Mouse (Mus musculus): ENCODE measurements around the gene Mapkapk3.

Mapkapk3 gene

GRCm38 (mm10) chr9:107263912-107264311 lies 25.8 kb downstream of the Mapkapk3 start:
- no peak for DNase-seq

GRCm38 (mm10) chr9:107262375-107262774 lies 27.3 kb downstream of the Mapkapk3 start:
- no peak for DNase-seq

- DNase-seq: no peak
Observed at GRCm38 (mm10) chr9:107261792-107262191, 27.9 kb downstream of the Mapkapk3 start.

GRCm38 (mm10) chr9:107260836-107261235 lies 28.8 kb downstream of the Mapkapk3 start:
- no peak for DNase-seq

- DNase-seq: peak; percentile 53 to 65
Observed at GRCm38 (mm10) chr9:107260429-107260828, 29.2 kb downstream of the Mapkapk3 start.

- no peak for DNase-seq
Observed at GRCm38 (mm10) chr9:107259571-107259970, 30.1 kb downstream of the Mapkapk3 start.

- peak; percentile 71 to 72 for DNase-seq
Observed at GRCm38 (mm10) chr9:107255596-107255995, 34.1 kb downstream of the Mapkapk3 start.

GRCm38 (mm10) chr9:107254925-107255324 lies 34.8 kb downstream of the Mapkapk3 start:
- DNase-seq: peak; percentile 59 to 65

- peak; percentile 86 to 87 for DNase-seq
Observed at GRCm38 (mm10) chr9:107254476-107254875, 35.2 kb downstream of the Mapkapk3 start.

GRCm38 (mm10) chr9:107252164-107252563 lies 37.5 kb downstream of the Mapkapk3 start:
- DNase-seq: peak; percentile 65 to 77

GRCm38 (mm10) chr9:107250416-107251337 lies 39.0 kb downstream of the Mapkapk3 start:
- DNase-seq: no peak

- no peak for DNase-seq
Observed at GRCm38 (mm10) chr9:107249154-107249553, 40.5 kb downstream of the Mapkapk3 start.

GRCm38 (mm10) chr9:107246170-107246569 lies 43.5 kb downstream of the Mapkapk3 start:
- DNase-seq: peak; percentile 48 to 52

- DNase-seq: no peak
Observed at GRCm38 (mm10) chr9:107245311-107245710, 44.4 kb downstream of the Mapkapk3 start.

- DNase-seq: no peak
Observed at GRCm38 (mm10) chr9:107236151-107236550, 53.5 kb downstream of the Mapkapk3 start.

- no peak for DNase-seq
Observed at GRCm38 (mm10) chr9:107235261-107235660, 54.4 kb downstream of the Mapkapk3 start.

GRCm38 (mm10) chr9:107232140-107232539 lies 57.5 kb downstream of the Mapkapk3 start:
- DNase-seq: no peak

GRCm38 (mm10) chr9:107231539-107232139 lies 58.0 kb downstream of the Mapkapk3 start, which contains the start of gene Dock3:
Gene Dock3 (minus strand): TSS chr9:107231909.
- DNase-seq: peak; percentile 86 to 92

- peak; percentile 91 to 92 for DNase-seq
Observed at GRCm38 (mm10) chr9:107230991-107231538, 58.6 kb downstream of the Mapkapk3 start.

GRCm38 (mm10) chr9:107224597-107224996 lies 65.1 kb downstream of the Mapkapk3 start:
- peak; percentile 36 for DNase-seq
